Mouse (Mus musculus) urinary bladder, adult 2 months (tissue): ENCODE measurements around the gene Slc35b3. TPM values are rescaled to one million over a fixed set of nuclear protein-coding genes. Genes with fewer than 3 reads are reported as not detected.

Experiments
- DNase-seq: peaks from one replicate; pipeline ENCODE4 v3.0.0; 2022; ENCODE audit warnings: low spot score
- polyA plus RNA-seq: library from polyadenylated mRNA; depleted of rRNA; stranded (reverse); fragments of >200 nt; gene quantifications from 2 replicates; pipeline ENCODE4 v1.2.3, GENCODE M21; 2012; rRNA removed

The Slc35b3 gene
- polyA plus RNA-seq = 28.3 and 39.5 TPM in 2 replicates

GRCm38 (mm10) chr13:38960063-38961050 is at the start of gene Slc35b3:
Gene Slc35b3 (minus strand): TSS chr13:38960875.
- peak; percentile 73 for DNase-seq

- no peak for DNase-seq
These were observed 49.6 kb upstream of the Slc35b3 start for GRCm38 (mm10) chr13:39010280-39010679.

GRCm38 (mm10) chr13:39003101-39003762 is 42.6 kb upstream of the Slc35b3 start:
- DNase-seq = no peak

- DNase-seq = no peak
These were observed 41.7 kb upstream of the Slc35b3 start for GRCm38 (mm10) chr13:39002424-39002823.

- no peak for DNase-seq
These were observed 40.8 kb upstream of the Slc35b3 start for GRCm38 (mm10) chr13:39001434-39001833.

GRCm38 (mm10) chr13:38998958-38999357 is 38.3 kb upstream of the Slc35b3 start:
- DNase-seq = no peak

- DNase-seq = no peak
These were observed 31.9 kb upstream of the Slc35b3 start for GRCm38 (mm10) chr13:38992529-38992928.

- no peak for DNase-seq
These were observed 23.1 kb upstream of the Slc35b3 start for GRCm38 (mm10) chr13:38983751-38984150.

GRCm38 (mm10) chr13:38980900-38981299 is 20.2 kb upstream of the Slc35b3 start:
- no peak for DNase-seq

GRCm38 (mm10) chr13:38976978-38977377 is 16.3 kb upstream of the Slc35b3 start:
- DNase-seq = no peak

- DNase-seq = no peak
These were observed 15.2 kb upstream of the Slc35b3 start for GRCm38 (mm10) chr13:38975853-38976252.

GRCm38 (mm10) chr13:38972602-38973001 is 11.9 kb upstream of the Slc35b3 start:
- no peak for DNase-seq

- DNase-seq = no peak
These were observed 10.4 kb upstream of the Slc35b3 start for GRCm38 (mm10) chr13:38971047-38971446.

- no peak for DNase-seq
These were observed 6.8 kb upstream of the Slc35b3 start for GRCm38 (mm10) chr13:38967518-38967917.

GRCm38 (mm10) chr13:38966922-38967448 is 6.3 kb upstream of the Slc35b3 start:
- no peak for DNase-seq

GRCm38 (mm10) chr13:38962771-38963170 is 2.1 kb upstream of the Slc35b3 start:
- no peak for DNase-seq

GRCm38 (mm10) chr13:38958037-38958436 is 2.6 kb downstream of the Slc35b3 start:
- DNase-seq = no peak

- DNase-seq = no peak
These were observed 14.2 kb downstream of the Slc35b3 start for GRCm38 (mm10) chr13:38946296-38947012.

GRCm38 (mm10) chr13:38945767-38946166 is 14.9 kb downstream of the Slc35b3 start:
- no peak for DNase-seq

GRCm38 (mm10) chr13:38944951-38945350 is 15.7 kb downstream of the Slc35b3 start:
- no peak for DNase-seq

- no peak for DNase-seq
These were observed 18.9 kb downstream of the Slc35b3 start for GRCm38 (mm10) chr13:38941786-38942185.

- DNase-seq = no peak
These were observed 19.4 kb downstream of the Slc35b3 start for GRCm38 (mm10) chr13:38941280-38941679.
